Mouse (Mus musculus) layer of hippocampus, adult 11-12 months (tissue): Measurements from ENCODE around the gene Mvb12a.
A peak's percentile ranks its signal among the peaks of the same experiment; 100 is the strongest.

Experiments
- DNase-seq: peaks from one replicate; pipeline ENCODE4 v3.0.0; 2022; ENCODE audit warnings: low spot score

The Mvb12a gene

DNA sequence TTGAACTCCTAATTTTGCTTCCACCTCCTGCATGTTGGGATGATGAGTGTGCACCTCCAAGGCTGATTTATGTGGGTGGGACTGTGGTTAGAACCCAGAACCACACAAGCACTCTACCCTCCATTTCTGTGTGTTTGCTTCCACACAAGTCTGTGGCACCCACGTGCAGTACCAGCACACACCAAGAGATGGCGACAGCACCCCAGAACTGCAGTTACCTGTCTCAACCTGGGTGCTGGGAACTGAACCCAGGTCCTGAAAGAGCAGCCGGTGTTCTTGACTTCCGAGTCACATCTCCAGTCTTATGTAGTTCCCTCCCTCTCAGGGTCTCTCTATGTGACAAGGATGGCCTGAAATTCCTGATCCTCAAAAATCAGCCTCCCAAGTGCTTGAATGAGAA is 21.3 kb downstream of the Mvb12a start:
- DNase-seq: no peak

DNA sequence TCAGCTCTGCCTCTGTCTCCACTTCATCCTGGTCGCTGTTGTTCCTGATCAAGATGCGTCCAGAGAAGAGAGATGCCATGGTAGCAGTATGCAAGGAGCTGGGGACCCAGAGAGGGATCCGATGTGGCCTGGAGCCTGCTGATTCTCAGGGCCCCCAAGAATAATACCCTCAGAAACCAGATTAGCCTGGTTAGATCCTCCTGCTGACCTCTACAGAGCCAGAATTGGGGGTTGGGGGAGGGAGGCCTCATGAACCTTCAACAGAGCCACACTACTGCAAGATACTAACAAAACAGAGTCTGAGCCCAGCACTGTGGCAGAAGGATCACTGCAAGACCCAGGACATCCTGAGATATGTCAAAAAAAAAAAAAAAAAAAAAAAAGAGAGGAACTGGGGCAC is 23.8 kb downstream of the Mvb12a start, which contains the start of gene Nxnl1:
Gene Nxnl1 (minus strand): TSS at position 101 of the 400 bp plus-strand sequence.
- DNase-seq: no peak

DNA sequence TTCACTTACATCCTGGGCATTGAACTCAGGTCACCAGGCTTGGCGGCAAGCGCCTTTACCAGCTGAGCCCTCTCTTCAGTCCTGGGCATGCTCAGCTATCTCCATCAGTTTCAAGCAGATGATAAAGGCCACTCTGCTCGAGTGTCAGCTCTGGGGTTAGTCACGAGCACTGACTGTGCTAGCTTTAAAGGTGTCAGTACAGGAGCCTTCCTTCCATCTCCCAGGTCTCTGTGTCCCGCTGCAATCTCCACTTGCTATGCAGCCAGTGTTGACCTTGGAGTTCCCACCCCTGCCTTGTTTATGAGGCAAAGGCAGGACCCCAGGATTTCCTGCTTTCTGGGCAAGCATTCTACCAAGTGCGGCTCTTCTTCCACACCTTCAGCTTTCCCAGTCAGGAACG is 24.9 kb downstream of the Mvb12a start:
- no peak for DNase-seq

GRCm38 (mm10) chr8:71568387-71568937 is 25.7 kb downstream of the Mvb12a start, which contains the start of gene Slc27a1:
Gene Slc27a1 (plus strand): TSS chr8:71568882.
- peak; percentile 68 for DNase-seq

DNA sequence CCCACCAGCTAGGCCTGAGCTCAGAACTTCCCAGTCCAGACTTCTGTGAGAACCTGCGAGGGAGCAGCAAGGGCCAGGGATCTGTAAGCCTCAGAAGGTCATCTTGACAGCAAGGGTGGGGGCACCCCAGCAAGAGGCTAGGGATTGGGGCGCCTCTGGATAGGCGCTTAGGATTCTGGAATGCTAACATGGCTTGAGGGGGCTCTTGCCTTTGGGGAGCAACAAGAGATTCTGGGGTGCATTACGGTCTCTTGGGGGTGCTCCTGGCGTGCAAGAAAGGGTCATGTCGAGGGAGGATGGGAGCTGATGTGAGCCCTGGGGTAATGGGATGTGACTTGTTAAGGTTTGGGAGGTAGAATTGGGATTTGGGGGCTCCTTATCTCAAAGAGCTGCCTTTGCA is 26.2 kb downstream of the Mvb12a start:
- no peak for DNase-seq

- peak; percentile 94 for DNase-seq
Measured at GRCm38 (mm10) chr8:71569366-71570290, 26.9 kb downstream of the Mvb12a start.

- DNase-seq: peak; percentile 97
Measured at GRCm38 (mm10) chr8:71570291-71570954, 27.7 kb downstream of the Mvb12a start.

DNA sequence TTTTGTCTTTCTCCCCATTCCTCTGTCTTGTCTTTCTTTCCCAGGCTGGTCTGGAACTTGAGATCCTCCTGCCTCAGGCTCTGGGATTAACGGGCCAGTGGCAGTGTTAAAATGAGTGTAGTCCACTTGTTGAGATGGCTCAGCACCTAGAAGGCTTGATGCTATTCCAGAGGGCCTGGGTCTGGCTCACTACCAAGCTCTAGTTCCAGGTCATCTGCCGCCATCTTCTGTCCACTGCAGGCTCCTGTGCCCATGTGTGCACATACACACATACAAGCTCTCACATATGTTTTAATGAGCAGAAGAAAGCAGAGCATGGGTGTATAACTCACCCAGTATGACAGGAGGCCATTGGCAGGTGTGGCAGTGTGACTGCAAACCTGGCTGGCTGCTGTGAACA is 29.4 kb downstream of the Mvb12a start:
- no peak for DNase-seq

GRCm38 (mm10) chr8:71572847-71573633 is 30.3 kb downstream of the Mvb12a start:
- DNase-seq: peak; percentile 89

DNA sequence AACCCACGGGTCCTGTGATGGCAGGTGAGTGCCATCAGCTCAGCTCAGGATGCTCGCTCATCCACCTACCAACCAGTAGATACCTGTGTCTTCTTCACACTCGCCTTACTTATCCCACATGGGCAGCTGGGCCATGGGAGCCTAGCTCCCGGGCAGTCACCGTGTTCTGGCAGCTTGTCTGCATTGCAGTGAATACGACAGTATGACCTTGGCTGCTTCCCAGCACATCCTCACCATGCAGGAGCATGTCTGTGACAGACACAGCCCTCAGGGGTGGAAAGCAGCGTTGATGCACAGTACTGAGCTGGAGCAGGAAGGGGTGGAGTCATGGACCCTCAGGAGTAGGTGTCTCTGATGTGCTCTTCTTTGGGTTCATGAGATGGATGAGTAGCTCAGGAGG is 31.7 kb downstream of the Mvb12a start:
- no peak for DNase-seq

- no peak for DNase-seq
Measured at GRCm38 (mm10) chr8:71575020-71575419, 32.3 kb downstream of the Mvb12a start.

DNA sequence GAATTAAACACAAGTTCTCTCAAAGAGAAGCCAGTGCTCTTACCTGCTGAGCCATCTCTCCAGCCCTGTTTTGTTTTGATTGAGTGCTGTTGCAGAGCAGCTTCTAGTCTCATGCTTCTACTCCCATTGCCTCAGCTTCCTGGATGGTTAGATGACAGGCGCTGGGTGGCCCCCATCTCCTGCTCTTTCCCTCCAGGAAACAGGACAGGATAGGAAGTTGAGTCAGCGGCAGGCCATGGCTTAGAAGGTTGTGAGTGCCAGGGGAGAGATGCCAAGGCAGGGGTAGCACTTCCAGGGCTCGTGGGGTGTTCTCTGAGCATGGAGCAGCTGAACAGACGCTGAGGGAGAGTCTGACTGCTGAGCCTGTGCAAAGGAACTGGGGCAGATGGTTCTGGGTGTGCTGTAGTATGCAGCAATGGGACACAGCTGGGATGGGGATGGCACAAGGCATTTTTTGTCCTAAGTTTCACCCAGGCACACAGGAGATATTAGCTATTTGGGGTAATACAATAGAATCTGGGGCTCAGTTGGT is 35.2 kb downstream of the Mvb12a start:
- peak; percentile 56 for DNase-seq

DNA sequence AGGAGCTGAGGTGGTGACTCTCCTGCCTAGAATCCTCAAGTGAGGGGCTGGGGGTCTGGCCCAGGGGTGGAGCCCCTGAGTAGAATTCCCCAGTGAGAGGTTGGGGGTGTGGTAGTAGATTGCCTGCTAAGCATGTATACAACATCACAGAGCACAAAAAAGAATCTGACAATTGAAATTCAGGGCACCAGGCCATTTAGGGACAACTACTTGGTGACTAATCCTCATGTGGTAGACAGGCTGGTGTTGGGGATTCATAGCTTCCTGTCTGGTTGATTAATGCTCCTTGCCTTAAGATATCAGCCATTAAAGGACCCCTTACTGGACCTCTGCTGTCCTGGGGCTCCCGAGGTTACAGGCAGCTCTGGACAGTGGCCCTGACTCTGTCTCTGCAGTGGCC is 36.3 kb downstream of the Mvb12a start:
- DNase-seq: no peak

- DNase-seq: no peak
Measured at GRCm38 (mm10) chr8:71579476-71579875, 36.8 kb downstream of the Mvb12a start.

- DNase-seq: no peak
Measured at GRCm38 (mm10) chr8:71580201-71580600, 37.5 kb downstream of the Mvb12a start.

DNA sequence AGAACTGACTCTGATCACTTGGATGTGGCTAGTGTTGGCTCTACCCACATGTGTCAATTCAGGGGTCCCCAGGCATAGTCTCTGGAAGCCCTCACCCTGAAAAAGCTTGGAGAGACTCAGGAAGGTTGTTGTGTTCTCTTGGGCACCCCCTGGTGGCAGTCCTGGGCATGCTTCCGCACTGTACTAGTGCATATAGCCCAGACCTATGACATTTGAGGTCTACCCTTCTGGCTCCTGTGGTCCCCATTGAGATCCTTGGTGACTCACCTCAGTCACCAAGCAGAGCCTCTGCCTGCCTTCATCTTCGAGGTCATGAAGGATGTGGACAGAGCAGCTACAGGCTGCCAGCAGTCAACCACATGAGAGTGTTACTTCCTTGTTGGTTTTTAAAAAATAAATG is 44.2 kb downstream of the Mvb12a start:
- no peak for DNase-seq

- DNase-seq: no peak
Measured at GRCm38 (mm10) chr8:71588762-71589161, 46.0 kb downstream of the Mvb12a start.

DNA sequence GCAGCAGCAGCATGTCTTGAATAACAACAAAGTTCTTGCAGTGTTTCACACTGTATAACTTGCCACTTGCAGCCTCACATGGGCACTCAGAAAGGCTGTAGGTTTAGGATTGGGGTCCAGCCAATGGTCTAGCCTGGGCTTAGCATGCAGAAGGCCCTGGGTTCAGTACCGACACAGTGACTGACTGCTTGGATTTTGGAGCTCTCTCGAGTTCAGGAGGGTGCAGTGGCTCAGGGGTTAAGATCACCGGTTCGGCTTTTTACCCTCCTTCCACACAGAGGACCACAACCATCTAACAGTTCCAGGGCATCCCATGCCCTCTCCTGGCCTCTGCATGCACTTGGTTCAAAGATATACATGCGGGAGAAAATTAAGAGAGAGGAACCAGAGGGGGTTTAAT is 48.3 kb downstream of the Mvb12a start:
- no peak for DNase-seq

DNA sequence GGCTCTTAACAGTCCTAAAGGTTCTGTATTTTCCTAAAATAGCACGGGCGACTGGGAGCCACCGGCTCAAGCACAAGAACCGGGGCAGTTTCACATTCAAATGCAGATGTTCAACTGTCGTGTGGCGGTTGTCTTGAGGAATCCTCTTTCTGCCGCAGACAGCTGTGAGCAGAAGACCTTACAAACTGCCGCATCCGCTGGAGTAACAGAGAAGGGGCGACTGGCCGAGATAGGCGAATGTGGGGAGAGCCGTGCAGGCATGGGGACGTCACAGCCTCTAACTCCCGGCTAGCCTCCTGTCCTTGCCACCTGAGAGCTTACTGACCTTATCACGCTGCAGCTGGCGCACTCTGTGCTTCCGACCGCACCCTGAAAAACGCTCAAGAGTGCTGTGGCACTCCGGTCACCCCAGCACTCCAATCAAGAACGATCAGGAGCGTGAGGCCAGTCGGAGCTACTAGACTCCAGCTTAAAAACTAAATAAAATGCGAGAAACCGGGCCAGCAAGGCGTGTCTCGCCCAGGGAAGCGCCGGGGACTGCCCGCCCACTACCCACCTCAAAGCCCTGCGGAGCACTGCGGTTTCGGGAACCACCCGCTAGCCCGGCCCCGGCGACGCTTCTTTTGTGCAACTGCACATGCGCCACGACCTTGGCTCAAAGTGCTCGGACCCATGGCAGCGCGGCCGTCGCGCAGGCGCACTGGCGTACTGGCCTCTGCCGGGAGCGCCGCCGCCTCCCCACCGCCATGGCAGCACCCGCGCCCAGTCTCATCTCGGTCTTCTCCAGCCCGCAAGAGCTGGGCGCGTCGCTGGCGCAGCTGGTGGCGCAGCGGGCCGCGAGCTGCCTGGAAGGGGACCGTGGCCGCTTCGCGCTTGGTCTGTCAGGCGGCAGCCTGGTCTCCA is 49.0 kb downstream of the Mvb12a start, which contains the start of gene Pgls:
Gene Pgls (plus strand): TSS at position 706 of the 903 bp plus-strand sequence.
- peak; percentile 96 for DNase-seq

DNA sequence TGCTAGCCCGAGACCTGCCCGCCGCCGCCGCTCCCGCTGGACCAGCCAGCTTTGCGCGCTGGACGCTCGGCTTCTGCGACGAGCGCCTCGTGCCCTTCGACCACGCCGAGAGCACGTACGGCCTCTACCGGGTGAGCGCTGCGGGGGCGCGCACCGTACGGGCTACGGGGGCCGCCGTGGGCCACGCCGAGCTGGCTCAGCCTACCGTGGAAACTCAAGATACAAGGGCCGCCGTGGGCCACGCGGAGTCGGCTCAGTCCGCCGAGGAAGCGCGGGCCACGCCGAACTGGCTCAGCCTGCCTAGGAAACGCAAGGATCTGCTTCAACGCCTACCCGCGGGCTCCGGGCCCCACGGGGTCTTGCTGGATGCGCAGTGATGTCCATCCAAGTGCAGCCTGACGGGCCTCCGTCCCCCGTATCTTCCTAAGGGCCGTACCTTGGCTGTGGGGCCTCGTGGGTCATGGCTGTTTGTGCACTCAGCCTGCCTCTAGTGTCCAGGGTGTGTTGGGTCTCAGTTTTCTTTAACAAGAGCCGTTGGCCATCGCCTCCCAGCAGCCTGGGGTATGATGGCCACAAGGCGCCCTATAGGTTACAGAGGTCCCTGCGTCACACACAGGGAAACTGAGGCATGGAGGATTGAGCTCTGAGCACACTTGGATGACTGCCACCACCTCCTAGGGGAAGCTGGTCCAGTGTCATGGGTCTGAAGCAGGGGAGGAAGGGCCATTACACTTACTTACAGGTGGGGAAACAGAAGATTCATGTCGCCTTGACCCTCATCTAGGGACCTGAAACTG is 49.9 kb downstream of the Mvb12a start:
- peak; percentile 89 for DNase-seq
